Mouse (Mus musculus): ENCODE results near the gene Arf4. TPM values are rescaled to one million over a fixed set of nuclear protein-coding genes. Genes with fewer than 3 reads are reported as not detected.

The Arf4 gene
- polyA plus RNA-seq, 1 experiment from 2014 or later, result 507 TPM

GRCm38 (mm10) chr14:26658178-26658577 lies 20.3 kb downstream of the Arf4 start:
- H3K9me3 ChIP-seq (ENCODE audit: control insufficient read depth, low read length), result no peaks in the 10 kb centered on the region
- H3K4me3 ChIP-seq (ENCODE audit: low read length), result no peak overlapping the region
- ATAC-seq, result no peak
- H3K4me2 ChIP-seq (ENCODE audit: low read length), result no peak overlapping the region
- no peaks in the 10 kb centered on the region for H3K4me1 ChIP-seq (ENCODE audit: control insufficient read depth, insufficient read depth, low read depth, low read length)
- H3K9ac ChIP-seq (ENCODE audit: low read depth, low read length), result no peak overlapping the region
- peaks cover 17% of the 10 kb centered on the region for H3K36me3 ChIP-seq (ENCODE audit: control insufficient read depth, insufficient read depth, low read length)
- no peaks in the 10 kb centered on the region for H3K27me3 ChIP-seq (replicated peaks; ENCODE audit: control insufficient read depth, insufficient read depth, low read length)
- H3K27ac ChIP-seq (ENCODE audit: low read depth, low read length), result no peak overlapping the region

- Histone ChIP-seq H3K4me3 (ENCODE audit: low read length) (no peak overlapping the region), H3K4me2 (ENCODE audit: low read length) (no peak overlapping the region), H3K27ac (ENCODE audit: low read depth, low read length) (no peak overlapping the region), H3K36me3 (ENCODE audit: control insufficient read depth, insufficient read depth, low read length) (peaks cover 10% of the 10 kb centered on the region), H3K4me1 (ENCODE audit: control insufficient read depth, insufficient read depth, low read depth, low read length) (no peaks in the 10 kb centered on the region), H3K9ac (ENCODE audit: low read depth, low read length) (no peak overlapping the region), H3K27me3 (replicated peaks; ENCODE audit: control insufficient read depth, insufficient read depth, low read length) (no peaks in the 10 kb centered on the region), H3K9me3 (ENCODE audit: control insufficient read depth, low read length) (no peaks in the 10 kb centered on the region)
- 93% methylated on average over 1 of the region's 1 CpGs for WGBS
- ATAC-seq, result no peak
Observed at GRCm38 (mm10) chr14:26660233-26660632, 22.4 kb downstream of the Arf4 start.

DNA sequence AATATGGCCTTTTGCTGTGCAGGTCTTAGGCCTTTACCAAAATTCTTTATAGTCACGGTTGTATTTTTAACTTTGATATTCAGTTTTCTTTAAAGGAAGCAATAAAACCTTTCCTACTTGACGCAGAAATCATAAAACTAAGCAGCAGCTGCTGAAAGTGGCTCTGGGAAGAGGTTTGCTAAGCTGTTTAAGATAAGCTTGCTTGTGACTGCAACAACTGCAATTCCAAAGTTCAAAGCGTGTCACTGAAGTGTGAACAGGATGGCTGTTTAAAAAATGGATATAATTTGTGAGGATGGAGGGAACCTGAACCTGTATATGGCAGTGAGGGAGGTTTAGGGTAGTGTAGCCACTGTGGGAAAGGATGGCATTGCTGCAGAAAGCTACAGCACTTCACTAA lies 24.1 kb downstream of the Arf4 start:
- no peak for ATAC-seq

DNA sequence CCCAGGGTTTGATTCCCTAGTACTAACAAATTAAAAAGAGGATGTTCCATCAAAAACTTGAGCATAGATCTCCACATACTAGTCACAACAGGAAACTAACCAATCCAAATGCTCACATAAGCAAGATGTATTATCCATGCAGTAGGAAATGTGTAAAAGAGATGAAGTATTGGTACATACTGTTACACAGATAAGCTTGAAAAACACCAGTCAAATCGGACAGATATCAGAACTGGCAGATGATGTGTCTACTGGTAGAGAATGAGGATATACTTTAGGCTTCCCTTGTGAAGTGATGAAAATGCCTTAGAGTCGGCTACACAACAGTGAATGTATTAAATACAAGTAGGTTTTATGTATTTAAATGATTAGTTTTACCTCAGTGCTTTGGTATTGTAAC lies 24.6 kb downstream of the Arf4 start:
- 90% methylated on average over 2 of the region's 2 CpGs for WGBS
- Histone ChIP-seq H3K4me1 (ENCODE audit: control insufficient read depth, insufficient read depth, low read depth, low read length) (peaks cover 7% of the 10 kb centered on the region), H3K27ac (ENCODE audit: low read depth, low read length) (no peak overlapping the region), H3K36me3 (ENCODE audit: control insufficient read depth, insufficient read depth, low read length) (peaks cover 9% of the 10 kb centered on the region), H3K27me3 (replicated peaks; ENCODE audit: control insufficient read depth, insufficient read depth, low read length) (no peaks in the 10 kb centered on the region), H3K4me3 (ENCODE audit: low read length) (no peak overlapping the region), H3K4me2 (ENCODE audit: low read length) (no peak overlapping the region), H3K9ac (ENCODE audit: low read depth, low read length) (no peak overlapping the region), H3K9me3 (ENCODE audit: control insufficient read depth, low read length) (no peaks in the 10 kb centered on the region)
- no peak for ATAC-seq

More for the DNA sequence above, 24.1 kb downstream of the Arf4 start:
- 92% methylated on average over 3 of the region's 3 CpGs for WGBS
- H3K9me3 ChIP-seq (ENCODE audit: control insufficient read depth, low read length), result no peaks in the 10 kb centered on the region
- H3K27me3 ChIP-seq (replicated peaks; ENCODE audit: control insufficient read depth, insufficient read depth, low read length), result no peaks in the 10 kb centered on the region
- H3K9ac ChIP-seq (ENCODE audit: low read depth, low read length), result no peak overlapping the region
- H3K4me3 ChIP-seq (ENCODE audit: low read length), result no peak overlapping the region
- H3K4me2 ChIP-seq (ENCODE audit: low read length), result no peak overlapping the region
- H3K36me3 ChIP-seq (ENCODE audit: control insufficient read depth, insufficient read depth, low read length), result peaks cover 12% of the 10 kb centered on the region
- H3K4me1 ChIP-seq (ENCODE audit: control insufficient read depth, insufficient read depth, low read depth, low read length), result peaks cover 4% of the 10 kb centered on the region
- no peak overlapping the region for H3K27ac ChIP-seq (ENCODE audit: low read depth, low read length)

DNA sequence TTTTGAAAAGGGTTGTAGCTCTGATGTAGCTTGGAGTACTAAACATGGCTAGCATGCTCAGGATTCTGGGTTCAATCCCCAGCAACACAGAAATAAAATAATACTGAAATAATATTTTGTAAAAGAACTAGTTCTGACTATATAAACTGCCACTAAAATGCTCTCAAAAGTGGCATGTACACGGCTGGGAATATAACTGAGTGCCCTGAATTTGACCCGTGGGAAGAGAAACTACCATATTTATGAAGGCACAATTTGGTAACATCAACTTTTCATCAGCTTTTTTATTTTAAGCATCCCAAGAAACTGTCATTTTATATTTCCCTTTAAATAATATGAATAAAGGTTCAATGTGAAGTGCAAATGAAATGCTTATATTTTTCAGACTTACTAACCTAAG lies 26.0 kb downstream of the Arf4 start:
- Histone ChIP-seq H3K36me3 (ENCODE audit: control insufficient read depth, insufficient read depth, low read length) (peaks cover 9% of the 10 kb centered on the region), H3K27me3 (replicated peaks; ENCODE audit: control insufficient read depth, insufficient read depth, low read length) (no peaks in the 10 kb centered on the region), H3K4me3 (ENCODE audit: low read length) (no peak overlapping the region), H3K4me2 (ENCODE audit: low read length) (no peak overlapping the region), H3K27ac (ENCODE audit: low read depth, low read length) (no peak overlapping the region), H3K9me3 (ENCODE audit: control insufficient read depth, low read length) (no peaks in the 10 kb centered on the region), H3K9ac (ENCODE audit: low read depth, low read length) (no peak overlapping the region), H3K4me1 (ENCODE audit: control insufficient read depth, insufficient read depth, low read depth, low read length) (peaks cover 16% of the 10 kb centered on the region)
- no peak for ATAC-seq
- WGBS, result 95% methylated on average over 2 of the region's 2 CpGs

DNA sequence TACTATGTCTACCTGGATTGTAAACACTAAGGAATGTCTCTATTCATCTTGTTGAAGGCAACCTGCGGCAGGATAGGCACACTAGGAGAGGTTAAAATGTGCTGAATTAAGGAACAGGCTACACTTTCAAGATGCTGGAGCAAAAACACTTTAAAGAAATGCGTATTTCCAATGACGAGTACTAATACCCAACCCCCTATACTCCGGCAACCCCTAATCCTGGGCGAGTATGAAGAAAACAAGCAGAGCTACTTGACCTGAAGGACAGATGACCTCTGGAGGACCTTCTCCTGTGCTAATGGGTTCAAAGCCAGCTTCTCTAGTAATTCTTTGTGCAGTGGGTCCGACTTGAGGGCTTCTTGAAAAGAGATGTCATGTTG lies 30.1 kb downstream of the Arf4 start:
- Histone ChIP-seq H3K9me3 (ENCODE audit: control insufficient read depth, low read length) (no peaks in the 10 kb centered on the region), H3K4me2 (ENCODE audit: low read length) (peak overlapping the region; percentile 99), H3K4me3 (ENCODE audit: low read length) (peak overlapping the region; percentile 73), H3K27me3 (replicated peaks; ENCODE audit: control insufficient read depth, insufficient read depth, low read length) (no peaks in the 10 kb centered on the region), H3K4me1 (ENCODE audit: control insufficient read depth, insufficient read depth, low read depth, low read length) (peaks cover 20% of the 10 kb centered on the region), H3K36me3 (ENCODE audit: control insufficient read depth, insufficient read depth, low read length) (peaks cover 9% of the 10 kb centered on the region), H3K9ac (ENCODE audit: low read depth, low read length) (peak overlapping the region; percentile 78), H3K27ac (ENCODE audit: low read depth, low read length) (no peak overlapping the region)
- WGBS, result 33% methylated on average over 6 of the region's 6 CpGs
- no peak for ATAC-seq

DNA sequence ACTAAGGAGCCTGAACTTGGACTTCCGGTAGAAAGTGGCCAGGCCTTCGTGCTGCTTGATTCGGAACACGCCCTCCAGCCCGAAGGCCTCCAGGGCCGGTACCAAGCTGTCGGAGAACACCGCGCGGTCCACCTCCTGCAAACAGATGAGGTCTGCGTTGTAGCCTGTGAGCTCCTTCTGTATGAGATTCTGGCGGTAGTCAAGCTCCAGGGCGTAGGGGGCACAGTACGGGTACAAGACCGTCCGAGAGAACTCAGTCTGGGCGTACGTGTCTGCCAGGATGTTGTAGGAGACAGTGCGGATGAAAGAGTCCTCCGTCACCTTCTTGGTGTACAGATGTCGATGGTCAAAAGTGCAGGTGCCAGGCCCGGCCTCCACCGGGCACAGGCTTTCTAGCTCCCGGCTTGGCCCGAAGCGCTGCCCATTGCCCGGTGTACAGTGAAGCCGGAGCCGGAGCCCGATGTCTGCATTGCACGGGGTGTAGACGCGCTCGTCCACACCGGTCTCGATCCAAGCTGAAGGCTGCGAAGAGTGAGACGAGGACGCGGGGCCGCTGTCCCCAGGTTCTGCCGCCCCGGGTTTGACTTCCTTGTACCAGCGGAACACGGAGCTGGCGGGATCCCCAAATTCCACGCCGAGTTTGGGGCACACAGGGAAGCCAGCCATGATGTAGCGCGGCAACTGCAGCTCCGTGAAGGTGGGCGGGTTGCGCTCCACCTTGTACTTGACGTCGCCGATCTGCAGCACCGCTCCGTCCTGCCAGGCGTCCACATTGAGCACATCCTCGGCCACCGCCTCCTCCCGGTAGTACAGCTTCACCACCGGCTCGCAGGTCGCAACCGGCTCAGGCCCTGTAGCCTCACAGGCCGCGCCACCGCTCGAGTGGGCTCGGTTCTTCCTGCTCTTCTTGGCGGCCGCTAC lies 30.8 kb downstream of the Arf4 start:
- Histone ChIP-seq H3K36me3 (ENCODE audit: control insufficient read depth, insufficient read depth, low read length) (peaks cover 9% of the 10 kb centered on the region), H3K4me3 (ENCODE audit: low read length) (peak overlapping the region; percentile 73), H3K27me3 (replicated peaks; ENCODE audit: control insufficient read depth, insufficient read depth, low read length) (no peaks in the 10 kb centered on the region), H3K9me3 (ENCODE audit: control insufficient read depth, low read length) (no peaks in the 10 kb centered on the region), H3K4me2 (ENCODE audit: low read length) (peak overlapping the region; percentile 99), H3K4me1 (ENCODE audit: control insufficient read depth, insufficient read depth, low read depth, low read length) (peaks cover 20% of the 10 kb centered on the region), H3K9ac (ENCODE audit: low read depth, low read length) (peak overlapping the region; percentile 78), H3K27ac (ENCODE audit: low read depth, low read length) (peak overlapping the region; percentile 94)
- ATAC-seq, result peak; percentile 53
- WGBS, result 1% methylated on average over 69 of the region's 73 CpGs

DNA sequence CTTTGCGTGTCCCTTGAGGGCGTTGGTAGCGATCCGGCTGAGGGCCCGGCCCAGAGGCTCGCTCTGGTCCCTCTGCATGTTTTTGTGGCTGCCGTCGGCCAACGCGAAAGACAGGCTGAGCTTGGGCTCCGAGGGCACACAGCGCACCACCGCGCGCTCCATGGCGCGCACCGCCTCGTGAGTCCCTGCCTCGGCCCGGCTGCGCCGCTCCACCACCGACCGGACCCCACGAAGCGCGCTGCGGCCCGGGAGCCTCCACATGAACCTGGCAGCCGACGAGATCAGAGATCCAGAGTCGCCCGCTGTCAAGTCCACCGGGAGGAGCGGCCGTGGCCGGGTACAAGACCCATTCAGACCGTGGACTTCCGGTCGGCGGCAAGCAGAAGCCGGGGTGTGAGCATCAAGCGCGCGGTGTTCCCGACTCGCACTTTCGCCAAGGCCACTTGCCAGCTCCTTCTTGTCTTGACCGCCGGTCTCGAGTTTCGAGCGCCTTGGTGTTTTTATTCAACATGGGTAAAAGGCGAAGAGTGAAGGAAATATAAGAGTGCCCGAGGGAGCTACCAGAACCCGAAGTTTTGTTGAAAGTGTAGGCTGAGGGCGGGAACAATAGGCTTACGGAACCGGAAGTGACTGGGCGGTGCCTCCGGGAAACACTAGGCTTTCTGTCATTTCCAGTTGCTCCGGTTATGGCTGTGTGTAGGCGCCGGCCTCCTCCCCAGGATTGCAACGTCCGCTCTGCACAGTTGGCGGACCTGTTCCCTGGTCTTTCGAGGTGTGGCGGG lies 31.6 kb downstream of the Arf4 start, which contains the start of gene Pde12:
Gene Pde12 (minus strand): TSS at position 592 of the 782 bp plus-strand sequence.
- H3K4me1 ChIP-seq (ENCODE audit: control insufficient read depth, insufficient read depth, low read depth, low read length), result peaks cover 20% of the 10 kb centered on the region
- H3K9me3 ChIP-seq (ENCODE audit: control insufficient read depth, low read length), result no peaks in the 10 kb centered on the region
- H3K36me3 ChIP-seq (ENCODE audit: control insufficient read depth, insufficient read depth, low read length), result peaks cover 8% of the 10 kb centered on the region
- peak; percentile 98 for ATAC-seq
- H3K27me3 ChIP-seq (replicated peaks; ENCODE audit: control insufficient read depth, insufficient read depth, low read length), result no peaks in the 10 kb centered on the region
- under 1% methylated on average over 70 of the region's 70 CpGs for WGBS
- H3K9ac ChIP-seq (ENCODE audit: low read depth, low read length), result peak within 1 kb of the TSS; percentile 78
- peak within 1 kb of the TSS; percentile 94 for H3K27ac ChIP-seq (ENCODE audit: low read depth, low read length)
- peak within 1 kb of the TSS; percentile 99 for H3K4me2 ChIP-seq (ENCODE audit: low read length)
- peak within 1 kb of the TSS; percentile 73 for H3K4me3 ChIP-seq (ENCODE audit: low read length)

GRCm38 (mm10) chr14:26670964-26671363 lies 33.1 kb downstream of the Arf4 start:
- ATAC-seq, result no peak
- Histone ChIP-seq H3K27ac (ENCODE audit: low read depth, low read length) (no peak overlapping the region), H3K9ac (ENCODE audit: low read depth, low read length) (no peak overlapping the region), H3K9me3 (ENCODE audit: control insufficient read depth, low read length) (no peaks in the 10 kb centered on the region), H3K27me3 (replicated peaks; ENCODE audit: control insufficient read depth, insufficient read depth, low read length) (no peaks in the 10 kb centered on the region), H3K4me3 (ENCODE audit: low read length) (no peak overlapping the region), H3K4me2 (ENCODE audit: low read length) (no peak overlapping the region), H3K4me1 (ENCODE audit: control insufficient read depth, insufficient read depth, low read depth, low read length) (peaks cover 20% of the 10 kb centered on the region), H3K36me3 (ENCODE audit: control insufficient read depth, insufficient read depth, low read length) (no peaks in the 10 kb centered on the region; the same call in 1 of the 2 replicates)
